Mouse (Mus musculus) brain, adult 2 months (tissue): ENCODE data around the gene Olfr1270.
"Not testable (repeated sequence)": the region's sequence is repeated elsewhere in the genome, so short reads cannot be mapped to it uniquely, and the experiment has no call there.

Experiments used
- DNase-seq: peaks from one replicate; pipeline ENCODE4 v3.0.0; 2011; ENCODE audit warnings: low read depth, low spot score

Olfr1270 gene

GRCm38 (mm10) chr2:90152991-90153390, at the start of gene Olfr1270:
Gene Olfr1270, minus strand, starts transcription at chr2:90153091.
- no peak for DNase-seq

GRCm38 (mm10) chr2:90199606-90200005, 46.7 kb upstream of the Olfr1270 start:
- not testable (repeated sequence) for DNase-seq

GRCm38 (mm10) chr2:90195285-90195684, 42.4 kb upstream of the Olfr1270 start:
- DNase-seq = not testable (repeated sequence)

DNA sequence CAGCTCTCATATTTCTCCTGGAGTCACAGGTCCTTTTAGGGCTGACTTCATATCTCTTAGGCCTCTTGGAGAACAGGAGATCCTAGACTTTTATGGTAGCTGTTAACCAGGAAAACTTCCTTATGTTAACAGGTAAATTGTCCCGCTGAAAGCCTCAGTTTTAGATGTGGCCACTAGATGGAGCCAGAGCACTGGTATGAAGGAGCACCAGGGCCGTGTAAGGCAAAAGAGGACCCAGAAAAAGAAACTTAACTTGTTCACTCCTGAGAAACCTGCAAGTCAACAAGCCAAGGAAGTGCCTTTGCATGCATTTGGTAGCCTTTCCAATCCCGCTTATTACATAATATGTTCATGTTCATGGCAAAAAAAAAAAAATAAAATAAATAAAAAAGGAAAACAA, 41.9 kb upstream of the Olfr1270 start:
- not testable (repeated sequence) for DNase-seq

- DNase-seq = not testable (repeated sequence)
These were observed 34.2 kb upstream of the Olfr1270 start for GRCm38 (mm10) chr2:90187082-90187481.

GRCm38 (mm10) chr2:90186082-90186481, 33.2 kb upstream of the Olfr1270 start:
- DNase-seq = not testable (repeated sequence)

DNA sequence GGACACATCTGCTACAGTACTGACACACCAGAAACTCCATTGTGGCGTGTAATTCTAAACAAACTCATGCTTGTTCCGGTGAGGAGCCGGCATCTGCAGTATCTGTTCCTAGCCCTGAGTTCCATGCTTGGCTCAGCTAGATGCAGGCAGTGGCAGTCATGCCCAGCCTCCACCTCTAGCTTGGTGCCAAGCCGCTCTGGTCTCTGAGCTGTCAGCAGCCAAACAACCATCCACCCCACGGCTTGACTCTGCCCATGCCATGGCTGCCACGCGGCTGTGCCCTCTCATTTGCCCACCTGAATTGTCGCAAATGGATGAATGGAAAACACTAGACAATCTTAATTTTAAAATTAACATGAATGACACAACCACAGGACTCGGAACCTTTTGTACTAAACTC, 1.0 kb upstream of the Olfr1270 start:
- no peak for DNase-seq

DNA sequence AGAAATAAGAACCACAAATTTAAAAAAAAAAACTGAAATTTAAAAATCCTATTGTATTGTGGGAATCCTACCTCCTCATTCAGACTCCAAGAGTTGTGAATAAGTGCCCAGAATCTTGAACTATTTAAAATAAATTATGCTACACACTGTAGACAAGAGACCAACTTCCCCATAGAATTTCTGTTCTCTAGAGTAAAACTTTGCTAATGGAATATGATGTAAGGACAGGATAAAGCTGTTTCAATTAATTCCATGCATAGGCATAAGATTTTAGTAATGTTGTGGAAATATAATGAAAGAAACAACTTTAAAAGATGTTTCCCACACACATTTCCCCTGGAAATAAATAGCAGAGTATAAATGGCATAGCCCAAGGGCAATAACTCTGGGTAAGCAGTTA, 10.7 kb downstream of the Olfr1270 start, which contains the start of gene Olfr32:
Gene Olfr32, minus strand, starts transcription at position 101 of the 400 bp plus-strand sequence.
- DNase-seq = no peak

DNA sequence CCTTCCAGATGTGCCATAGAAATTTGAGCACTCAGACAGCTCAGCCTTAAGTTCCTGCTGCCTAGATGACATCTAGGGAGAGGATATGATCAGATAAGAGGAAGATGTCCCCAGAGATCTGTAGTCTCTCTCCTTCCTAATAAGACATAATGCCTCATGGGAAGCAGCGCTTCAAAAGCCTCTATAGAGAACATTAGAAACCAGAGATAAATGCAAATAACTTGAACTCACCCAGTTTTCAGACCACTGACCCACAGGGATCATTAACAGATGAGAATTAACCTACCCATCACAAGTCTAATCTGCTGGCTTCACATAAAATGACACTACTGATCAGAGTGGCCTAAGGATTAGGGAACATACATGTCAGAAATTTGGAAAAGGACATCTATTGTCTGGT, 31.6 kb downstream of the Olfr1270 start, which contains the start of gene Olfr1269:
Gene Olfr1269, minus strand, starts transcription at position 101 of the 400 bp plus-strand sequence.
- DNase-seq = no peak
